Mouse (Mus musculus): ENCODE measurements around the gene Mpeg1. TPM values are rescaled to one million over a fixed set of nuclear protein-coding genes. Genes with fewer than 3 reads are reported as not detected.

Gene Mpeg1
- polyA plus RNA-seq, 1 experiment from 2014 or later = not detected

DNA sequence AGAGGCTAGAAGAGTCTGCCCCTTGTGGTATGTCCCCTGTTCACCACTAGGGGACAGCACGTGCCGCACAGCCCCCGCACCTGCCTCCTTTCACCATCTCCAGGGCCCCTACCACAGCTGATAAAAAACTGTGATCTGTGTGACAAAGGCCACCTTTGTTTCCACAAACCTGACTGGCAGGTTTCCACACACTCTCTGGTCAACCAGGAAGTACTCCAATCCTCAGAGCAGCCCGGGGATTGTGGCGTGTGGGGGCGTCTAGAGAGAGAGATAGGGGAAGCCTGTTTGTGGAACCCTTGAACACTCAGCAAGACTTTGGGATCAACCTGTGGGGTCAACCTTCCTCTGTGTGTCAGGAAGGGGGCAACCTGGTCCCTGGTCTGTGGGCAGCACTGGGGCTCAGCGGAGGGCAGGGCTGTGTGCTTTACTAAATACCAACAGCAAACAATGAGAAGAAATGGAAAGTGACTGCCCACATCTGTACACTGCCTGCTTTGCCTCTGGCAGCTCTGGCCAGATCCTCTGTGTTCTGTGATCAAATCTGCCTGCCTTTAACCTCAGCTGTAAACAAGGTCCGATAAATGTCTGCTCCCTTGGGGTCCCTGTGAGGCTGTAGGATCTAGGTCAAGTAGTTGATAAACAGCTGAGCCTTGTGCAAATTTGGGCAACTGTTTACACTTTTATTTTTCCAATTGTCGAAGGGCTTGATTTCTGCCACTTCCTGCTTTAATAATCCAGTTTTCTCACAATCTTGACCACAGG is 27.8 kb downstream of the Mpeg1 start:
- Histone ChIP-seq H3K9me3 (no peaks in the 10 kb centered on the region), H3K27me3 (ENCODE audit: insufficient read depth, poor library complexity, severe bottlenecking) (no peaks in the 10 kb centered on the region), H3K4me3 (no peak overlapping the region), H3K36me3 (0 out of 2 replicates have a peak, but pooled peaks cover 4% of the 10 kb centered on the region), H3K4me1 (peaks cover 18% of the 10 kb centered on the region), H3K27ac (no peak overlapping the region)
- DNase-seq (ENCODE audit: low spot score) = peak; percentile 58
- WGBS = 24% methylated on average over 9 of the region's 9 CpGs

DNA sequence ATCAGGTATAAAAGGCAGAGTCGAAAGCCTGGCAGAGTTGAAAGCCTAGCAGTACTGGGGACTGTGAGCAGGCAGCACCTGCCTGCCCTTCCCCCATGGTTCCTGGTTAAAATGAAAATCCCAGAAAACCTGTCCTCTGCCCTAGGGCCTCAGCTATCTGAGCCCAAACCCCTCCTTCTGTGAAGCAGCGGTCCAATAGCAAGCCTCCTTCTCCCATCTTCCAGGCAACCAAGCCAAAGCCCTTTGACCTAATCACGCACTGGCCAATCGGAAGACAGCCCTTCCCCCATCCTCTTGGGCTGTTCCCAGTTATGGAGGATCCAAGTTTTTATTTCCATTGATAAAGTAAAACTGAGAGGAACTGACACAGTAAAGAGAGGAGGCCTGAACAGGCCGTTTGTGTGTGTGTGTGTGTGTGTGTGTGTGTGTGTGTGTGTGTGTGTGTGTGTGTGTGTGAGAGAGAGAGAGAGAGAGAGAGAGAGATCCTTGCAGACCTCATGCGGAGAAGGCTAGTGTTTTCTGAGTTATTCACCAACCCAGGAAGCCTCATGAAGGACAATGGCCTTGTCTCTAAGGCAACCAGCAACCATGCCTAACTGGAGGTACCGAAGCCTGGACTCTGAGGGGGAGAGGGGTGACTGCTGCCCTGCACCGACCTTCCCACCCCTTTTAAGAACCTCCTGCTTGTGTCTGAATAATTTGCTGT is 28.5 kb downstream of the Mpeg1 start:
- no peaks in the 10 kb centered on the region for H3K9me3 ChIP-seq

DNA sequence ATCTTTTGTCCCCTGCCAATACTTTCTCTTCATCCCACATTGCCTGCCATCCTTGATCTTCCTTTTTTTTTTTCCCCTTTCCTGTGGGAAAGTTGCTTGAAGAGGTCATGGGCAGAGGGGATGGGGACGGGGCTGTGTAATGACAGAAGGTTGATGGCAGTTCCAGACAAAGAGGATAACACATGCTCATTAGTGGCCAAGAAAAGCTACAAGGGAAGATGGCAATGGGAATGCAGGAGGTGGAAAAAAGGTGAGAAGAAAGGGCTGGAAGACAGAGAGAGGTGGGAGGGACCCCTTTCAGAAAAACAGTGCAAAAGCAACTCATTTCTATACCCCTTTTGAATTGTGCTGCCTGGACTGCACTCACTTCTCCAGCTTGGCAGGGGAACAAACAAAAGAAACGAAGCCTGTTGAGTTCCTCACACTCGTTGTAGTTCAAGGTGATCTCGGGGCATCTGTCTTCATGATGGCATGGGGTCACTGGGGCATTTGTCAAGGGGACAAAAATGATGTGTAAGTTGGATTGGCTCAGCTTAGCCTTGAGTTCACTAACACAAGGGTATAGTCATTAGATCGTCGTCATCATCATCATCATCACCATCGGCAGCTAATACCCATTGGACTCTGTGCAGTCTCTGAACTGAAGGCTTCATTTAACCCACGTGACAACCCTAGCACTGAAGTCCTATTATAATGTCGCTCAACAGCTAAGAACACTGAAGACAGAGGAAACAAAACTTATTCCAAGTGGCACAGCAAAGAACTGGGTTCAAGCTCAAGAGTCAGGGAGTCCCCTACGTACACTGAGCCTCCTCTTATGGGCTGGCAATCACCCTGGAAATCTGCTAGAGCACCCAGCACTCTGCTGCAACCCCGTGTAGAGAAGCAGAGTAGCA is 29.3 kb downstream of the Mpeg1 start:
- no peaks in the 10 kb centered on the region for H3K27me3 ChIP-seq (ENCODE audit: insufficient read depth, poor library complexity, severe bottlenecking)
- H3K4me3 ChIP-seq = no peak overlapping the region
- DNase-seq (ENCODE audit: low spot score) = peak; percentile 69
- no peaks in the 10 kb centered on the region for H3K9me3 ChIP-seq
- 0 out of 2 replicates have a peak, but pooled peaks cover 4% of the 10 kb centered on the region for H3K36me3 ChIP-seq
- H3K27ac ChIP-seq = no peak overlapping the region
- peaks cover 18% of the 10 kb centered on the region for H3K4me1 ChIP-seq
- WGBS = 80% methylated on average over 11 of the region's 11 CpGs

More for the DNA sequence above, 28.5 kb downstream of the Mpeg1 start:
- H3K36me3 ChIP-seq = 0 out of 2 replicates have a peak, but pooled peaks cover 4% of the 10 kb centered on the region
- peak; percentile 71 for DNase-seq (ENCODE audit: low spot score)
- no peak overlapping the region for H3K4me3 ChIP-seq
- no peak overlapping the region for H3K27ac ChIP-seq
- H3K27me3 ChIP-seq (ENCODE audit: insufficient read depth, poor library complexity, severe bottlenecking) = no peaks in the 10 kb centered on the region
- WGBS = 38% methylated on average over 8 of the region's 8 CpGs
- peaks cover 18% of the 10 kb centered on the region for H3K4me1 ChIP-seq

DNA sequence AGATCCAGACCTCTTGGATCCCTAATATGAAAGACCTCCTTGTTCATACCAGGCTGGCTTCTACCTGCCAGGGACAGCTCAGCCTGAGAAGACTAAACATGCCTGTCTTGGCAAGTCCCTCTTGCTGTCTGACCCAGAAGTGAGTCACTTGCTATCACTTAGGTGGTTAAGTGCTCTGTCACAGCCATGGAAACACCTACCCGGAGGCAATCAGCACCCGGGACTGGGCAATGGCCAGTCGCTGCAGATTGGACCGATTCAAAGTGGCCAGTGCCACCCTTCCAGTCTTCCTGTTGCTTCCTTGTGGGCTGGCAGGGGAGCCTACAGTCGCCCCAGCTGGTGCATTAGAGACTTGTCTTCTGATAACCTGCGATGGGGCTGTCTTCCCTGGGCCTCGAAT is 31.1 kb downstream of the Mpeg1 start:
- Histone ChIP-seq H3K27ac (no peak overlapping the region), H3K4me1 (peaks cover 13% of the 10 kb centered on the region), H3K27me3 (ENCODE audit: insufficient read depth, poor library complexity, severe bottlenecking) (no peaks in the 10 kb centered on the region), H3K9me3 (no peaks in the 10 kb centered on the region), H3K36me3 (0 out of 2 replicates have a peak, but pooled peaks cover 4% of the 10 kb centered on the region), H3K4me3 (no peak overlapping the region)
- WGBS = 83% methylated on average over 7 of the region's 7 CpGs
- DNase-seq (ENCODE audit: low spot score) = peak; percentile 70

DNA sequence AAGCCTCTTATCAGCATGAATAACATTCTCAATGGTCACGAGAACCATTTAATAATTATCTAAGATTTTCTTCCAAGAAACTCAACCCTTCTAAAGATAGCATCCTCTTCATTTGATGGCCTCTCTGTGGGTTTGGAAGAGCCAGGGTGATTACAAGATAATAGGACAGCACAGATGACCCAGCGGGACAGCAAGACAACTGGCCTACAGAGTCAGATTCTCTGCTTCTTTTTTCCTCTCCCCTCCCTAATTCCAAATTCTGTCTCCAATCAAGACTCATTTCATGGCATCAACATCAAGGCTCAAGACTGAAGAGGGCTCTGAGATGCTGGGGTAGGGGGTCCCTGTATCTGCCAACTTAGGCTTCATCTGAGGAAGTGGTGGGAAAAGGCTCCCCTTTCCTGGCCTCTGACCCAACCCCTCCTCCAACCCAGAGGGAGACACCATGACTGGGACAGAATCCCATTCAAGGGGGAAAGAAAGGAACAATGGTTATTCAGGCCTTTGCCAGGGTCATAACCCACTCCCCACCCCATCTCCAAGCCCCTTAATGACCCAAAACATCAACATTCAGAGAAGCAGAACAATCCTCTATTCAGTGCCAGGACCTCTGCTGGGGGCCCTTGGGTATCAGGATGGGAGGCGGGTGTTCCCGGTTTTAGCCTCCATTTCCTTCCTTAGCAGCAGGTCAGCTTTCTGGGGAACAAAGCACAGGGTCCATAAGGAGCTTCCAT is 33.0 kb downstream of the Mpeg1 start:
- no peaks in the 10 kb centered on the region for H3K9me3 ChIP-seq
- 0 out of 2 replicates have a peak, but pooled peaks cover 4% of the 10 kb centered on the region for H3K36me3 ChIP-seq
- H3K4me3 ChIP-seq = no peak overlapping the region
- 61% methylated on average over 4 of the region's 4 CpGs for WGBS
- peaks cover 8% of the 10 kb centered on the region for H3K4me1 ChIP-seq
- no peak overlapping the region for H3K27ac ChIP-seq
- H3K27me3 ChIP-seq (ENCODE audit: insufficient read depth, poor library complexity, severe bottlenecking) = peaks cover 7% of the 10 kb centered on the region; the same call in 1 of the 2 replicates
- peak; percentile 43 for DNase-seq (ENCODE audit: low spot score)

DNA sequence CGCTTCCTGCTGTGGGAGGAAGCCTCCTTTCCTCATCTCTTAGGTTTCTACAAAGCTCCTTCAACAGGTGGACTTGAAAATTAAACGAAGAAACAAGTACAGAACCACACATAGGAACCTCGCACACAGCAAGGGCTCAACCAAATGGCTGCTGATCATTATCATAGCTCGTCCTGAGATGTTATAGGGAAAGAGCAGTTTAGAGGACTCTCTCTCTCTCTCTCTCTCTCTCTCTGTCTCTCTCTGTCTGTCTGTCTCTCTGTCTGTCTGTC is 33.5 kb downstream of the Mpeg1 start:
- DNase-seq (ENCODE audit: low spot score) = no peak
- peaks cover 3% of the 10 kb centered on the region; the same call in 1 of the 2 replicates for H3K4me1 ChIP-seq
- H3K9me3 ChIP-seq = no peaks in the 10 kb centered on the region
- no peak overlapping the region for H3K27ac ChIP-seq
- 0 out of 2 replicates have a peak, but pooled peaks cover 4% of the 10 kb centered on the region for H3K36me3 ChIP-seq
- 68% methylated on average over 4 of the region's 4 CpGs for WGBS
- H3K27me3 ChIP-seq (ENCODE audit: insufficient read depth, poor library complexity, severe bottlenecking) = peaks cover 12% of the 10 kb centered on the region; the same call in 1 of the 2 replicates
- H3K4me3 ChIP-seq = no peak overlapping the region

DNA sequence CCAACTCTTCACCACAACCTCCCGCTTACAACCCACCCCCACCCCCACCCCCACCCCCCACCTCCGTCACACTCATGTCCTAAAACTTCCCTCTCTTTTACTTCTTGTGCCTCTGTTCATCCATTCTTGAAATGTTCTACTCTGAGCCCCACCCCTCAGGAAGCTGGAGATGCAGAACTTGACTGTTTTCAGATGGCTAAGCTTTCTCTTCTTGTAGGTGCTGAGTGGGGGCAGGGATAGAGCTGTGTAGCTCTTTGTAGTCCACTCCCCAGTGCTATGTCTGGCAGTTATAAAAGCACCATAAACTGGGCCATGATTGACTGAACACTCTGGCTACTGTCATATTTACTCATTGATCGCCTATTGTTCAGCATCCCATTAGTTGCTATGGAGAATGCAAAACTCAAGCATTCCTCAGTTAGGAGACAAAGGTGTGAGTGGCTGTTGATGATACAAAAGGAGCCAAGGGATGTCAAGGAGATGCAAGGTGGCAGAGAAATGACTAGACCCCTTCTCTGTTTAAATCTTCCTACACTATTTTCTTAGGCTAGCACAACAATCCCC is 34.5 kb downstream of the Mpeg1 start:
- Histone ChIP-seq H3K27ac (no peak overlapping the region), H3K4me3 (no peak overlapping the region), H3K36me3 (0 out of 2 replicates have a peak, but pooled peaks cover 4% of the 10 kb centered on the region), H3K4me1 (0 out of 2 replicates have a peak, but pooled peaks cover under 1% of the 10 kb centered on the region), H3K9me3 (no peaks in the 10 kb centered on the region), H3K27me3 (ENCODE audit: insufficient read depth, poor library complexity, severe bottlenecking) (peaks cover 22% of the 10 kb centered on the region)
- 74% methylated on average over 3 of the region's 3 CpGs for WGBS
- DNase-seq (ENCODE audit: low spot score) = no peak

DNA sequence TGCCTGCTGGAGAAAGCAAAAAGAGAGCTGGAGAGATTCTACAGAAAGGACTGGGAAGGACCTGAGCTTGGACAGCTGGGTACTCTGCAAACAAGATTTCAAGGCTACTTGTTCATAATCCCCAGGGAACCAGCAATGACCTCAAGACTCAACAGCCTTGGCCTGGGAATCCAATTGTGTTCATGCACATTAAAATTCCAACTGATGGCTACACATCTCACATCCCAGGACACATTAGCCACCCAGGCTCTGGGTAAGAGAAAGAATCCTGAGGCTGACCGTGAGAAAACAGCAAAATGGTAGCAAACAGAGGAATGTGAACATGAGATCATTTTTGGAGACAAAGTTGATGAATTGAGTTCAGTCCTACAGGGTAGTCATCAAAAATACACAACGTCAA is 35.7 kb downstream of the Mpeg1 start:
- peak; percentile 22 for DNase-seq (ENCODE audit: low spot score)
- H3K4me1 ChIP-seq = 0 out of 2 replicates have a peak, but pooled peaks cover 12% of the 10 kb centered on the region
- no peaks in the 10 kb centered on the region for H3K9me3 ChIP-seq
- 84% methylated on average over 2 of the region's 2 CpGs for WGBS
- no peak overlapping the region for H3K4me3 ChIP-seq
- 0 out of 2 replicates have a peak, but pooled peaks cover 4% of the 10 kb centered on the region for H3K36me3 ChIP-seq
- H3K27ac ChIP-seq = no peak overlapping the region
- peaks cover 29% of the 10 kb centered on the region for H3K27me3 ChIP-seq (ENCODE audit: insufficient read depth, poor library complexity, severe bottlenecking)

DNA sequence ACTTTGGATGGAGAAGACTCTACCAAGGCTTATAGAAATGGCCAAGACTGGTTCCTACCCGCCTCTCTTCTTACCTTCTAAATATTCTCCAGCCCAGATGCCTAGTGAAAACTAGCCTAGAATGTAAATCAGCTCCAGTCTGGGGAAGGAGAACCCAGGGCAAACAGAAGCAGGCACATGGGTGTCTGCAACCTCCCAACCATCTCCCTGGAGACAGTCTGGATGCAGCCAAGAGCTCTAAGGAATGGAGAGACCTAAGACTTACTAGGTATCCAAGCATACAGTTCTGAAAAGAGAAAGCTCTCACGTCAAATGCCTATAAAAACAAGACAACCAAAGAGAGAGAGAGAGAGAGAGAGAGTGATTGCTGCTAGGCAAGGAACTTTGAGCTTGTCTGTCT is 37.3 kb downstream of the Mpeg1 start:
- H3K36me3 ChIP-seq = no peaks in the 10 kb centered on the region
- no peak overlapping the region for H3K4me3 ChIP-seq
- H3K27ac ChIP-seq = no peak overlapping the region
- H3K4me1 ChIP-seq = 0 out of 2 replicates have a peak, but pooled peaks cover 15% of the 10 kb centered on the region
- H3K27me3 ChIP-seq (ENCODE audit: insufficient read depth, poor library complexity, severe bottlenecking) = peaks cover 29% of the 10 kb centered on the region
- peak; percentile 58 for DNase-seq (ENCODE audit: low spot score)
- H3K9me3 ChIP-seq = no peaks in the 10 kb centered on the region
- WGBS = 71% methylated on average over 2 of the region's 2 CpGs

DNA sequence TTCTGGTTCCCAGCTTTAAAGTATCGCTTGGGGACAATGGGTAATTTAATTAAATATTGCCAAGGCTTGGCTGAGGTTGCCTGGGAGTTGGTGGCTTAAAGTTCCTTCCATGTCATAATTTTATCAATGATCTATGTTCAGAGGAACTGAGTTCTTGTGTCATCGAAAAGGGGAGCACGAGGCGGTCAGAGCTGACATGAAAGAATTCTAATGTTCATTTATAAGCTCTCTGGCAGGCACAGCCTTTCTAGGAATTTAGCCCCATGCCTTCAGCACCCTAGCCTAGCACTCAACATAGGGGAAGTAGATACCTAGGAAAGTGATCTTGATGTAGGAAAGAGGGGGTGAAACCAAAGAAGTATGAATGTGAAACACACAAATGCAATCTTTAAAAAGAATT is 37.7 kb downstream of the Mpeg1 start:
- no peak for DNase-seq (ENCODE audit: low spot score)
- H3K9me3 ChIP-seq = no peaks in the 10 kb centered on the region
- H3K36me3 ChIP-seq = no peaks in the 10 kb centered on the region
- no peak overlapping the region for H3K27ac ChIP-seq
- 0 out of 2 replicates have a peak, but pooled peaks cover 15% of the 10 kb centered on the region for H3K4me1 ChIP-seq
- peaks cover 29% of the 10 kb centered on the region for H3K27me3 ChIP-seq (ENCODE audit: insufficient read depth, poor library complexity, severe bottlenecking)
- WGBS = 90% methylated on average over 4 of the region's 4 CpGs
- no peak overlapping the region for H3K4me3 ChIP-seq

DNA sequence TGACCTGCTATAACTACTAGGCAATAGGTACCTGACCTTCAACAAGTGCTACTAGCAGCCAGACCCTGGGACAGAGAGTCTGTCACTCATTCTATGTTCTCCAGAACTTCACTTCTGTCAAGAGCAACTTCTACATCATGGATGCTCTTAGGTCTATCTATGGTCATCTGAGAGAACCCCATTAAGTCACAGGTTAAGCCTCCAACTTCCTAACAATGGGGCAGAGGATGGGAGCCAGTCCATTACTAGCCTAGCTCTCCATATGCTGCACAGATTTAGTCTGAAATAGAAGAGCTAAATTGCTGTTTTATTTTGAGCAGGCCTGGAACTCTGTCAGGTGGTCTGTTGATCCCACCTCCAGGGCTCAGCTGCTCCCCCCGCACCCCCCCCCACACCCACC is 38.4 kb downstream of the Mpeg1 start:
- H3K27me3 ChIP-seq (ENCODE audit: insufficient read depth, poor library complexity, severe bottlenecking) = peaks cover 29% of the 10 kb centered on the region
- 88% methylated on average over 1 of the region's 1 CpGs for WGBS
- no peak overlapping the region for H3K4me3 ChIP-seq
- peak; percentile 31 for DNase-seq (ENCODE audit: low spot score)
- H3K4me1 ChIP-seq = 0 out of 2 replicates have a peak, but pooled peaks cover 15% of the 10 kb centered on the region
- no peaks in the 10 kb centered on the region for H3K9me3 ChIP-seq
- H3K27ac ChIP-seq = no peak overlapping the region
- no peaks in the 10 kb centered on the region for H3K36me3 ChIP-seq

DNA sequence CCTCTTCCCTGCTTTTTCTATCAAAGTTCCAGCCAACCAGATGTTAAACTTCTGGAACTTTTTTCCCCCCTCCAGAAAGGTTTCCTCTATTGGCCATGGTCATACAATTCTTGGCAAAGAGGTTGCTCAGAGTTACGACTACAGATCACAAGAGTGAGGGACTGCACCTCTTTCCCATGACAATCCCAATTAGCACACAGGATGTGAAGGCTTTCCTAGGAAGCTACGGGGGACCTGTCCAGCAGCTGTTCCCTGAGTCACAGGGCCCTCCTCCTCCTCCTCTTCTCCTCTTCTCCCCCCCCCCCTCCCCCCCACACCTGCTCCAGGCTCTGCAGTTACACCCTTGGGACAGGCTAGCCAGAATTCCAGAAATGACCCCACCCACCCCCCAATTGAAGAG is 38.9 kb downstream of the Mpeg1 start:
- Histone ChIP-seq H3K27me3 (ENCODE audit: insufficient read depth, poor library complexity, severe bottlenecking) (peaks cover 29% of the 10 kb centered on the region), H3K27ac (no peak overlapping the region), H3K9me3 (no peaks in the 10 kb centered on the region), H3K4me1 (0 out of 2 replicates have a peak, but pooled peaks cover 15% of the 10 kb centered on the region), H3K4me3 (no peak overlapping the region), H3K36me3 (no peaks in the 10 kb centered on the region)
- no peak for DNase-seq (ENCODE audit: low spot score)
- WGBS = 33% methylated on average over 2 of the region's 2 CpGs
